Mouse (Mus musculus): Measurements from ENCODE around the gene Gm3646. TPM values are rescaled to one million over a fixed set of nuclear protein-coding genes. Genes with fewer than 3 reads are reported as not detected.
A peak's percentile ranks its signal among the peaks of the same experiment; 100 is the strongest.

Gm3646 gene
- total RNA-seq, 2 experiments from 2014 or later, result 5.8 to 9.4 TPM

DNA sequence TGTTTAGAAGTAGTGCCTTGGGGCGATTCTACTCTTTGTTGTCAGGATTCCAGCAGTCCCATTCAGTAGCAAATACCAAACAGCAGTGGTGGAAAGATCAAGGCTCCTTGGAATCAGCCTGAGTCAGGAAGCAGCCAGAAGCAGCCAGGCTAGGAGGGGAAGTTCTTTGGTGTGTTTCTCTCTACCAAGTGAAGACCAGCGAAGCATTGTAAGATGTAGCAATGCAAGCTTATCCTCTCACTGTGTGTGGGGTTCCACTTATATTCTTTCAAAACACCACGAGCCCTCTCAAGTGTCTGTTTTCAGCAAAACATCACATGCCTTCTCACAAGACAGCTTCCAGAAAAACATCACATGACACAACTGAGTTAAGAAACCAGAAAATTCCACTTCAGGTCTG is 8.4 kb downstream of the Gm3646 start:
- intact Hi-C loops (cut with DNase I), result no loop called here
- no peak for DNase-seq (ENCODE audit: low spot score)

DNA sequence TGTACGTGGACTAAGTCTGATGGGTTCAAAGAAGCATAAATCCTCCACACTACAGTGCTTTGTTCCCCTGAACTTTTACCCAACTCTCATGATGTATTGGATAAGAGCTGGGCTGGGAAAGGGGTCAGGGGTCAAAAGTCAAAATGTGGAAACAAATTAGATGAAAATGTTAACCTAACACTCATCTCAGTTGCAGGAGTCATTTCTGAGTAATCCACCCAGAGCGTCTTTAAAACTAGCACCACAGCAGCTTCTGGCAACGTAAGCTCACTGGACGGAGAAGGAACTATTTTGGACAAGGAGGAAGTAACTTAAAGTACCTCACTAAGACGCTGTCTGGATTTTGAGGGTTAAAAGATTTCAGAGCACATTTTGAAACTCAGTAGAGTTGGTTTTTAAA is 20.5 kb downstream of the Gm3646 start:
- intact Hi-C loops (cut with DNase I), result no loop called here
- DNase-seq (ENCODE audit: low spot score), result no peak

DNA sequence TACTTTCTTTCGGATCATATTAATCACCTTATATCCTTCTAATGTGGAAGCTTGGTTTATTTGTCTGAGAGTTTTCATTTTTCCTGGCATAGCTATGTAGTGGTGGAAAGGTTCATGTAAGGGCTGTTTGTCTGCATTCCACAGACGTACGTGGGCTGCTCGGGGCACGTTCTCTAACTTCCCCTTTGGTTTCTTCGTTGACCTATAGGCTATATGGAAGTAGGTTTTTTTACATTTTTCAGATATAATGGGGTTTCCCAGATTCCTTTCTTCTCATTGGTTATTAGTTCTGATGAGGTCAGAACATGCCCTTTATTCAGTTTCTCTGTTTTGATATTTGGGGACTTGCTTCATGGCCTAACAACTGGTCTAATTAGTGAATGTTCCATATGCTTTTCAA is 23.3 kb downstream of the Gm3646 start:
- intact Hi-C loops (cut with DNase I), result no loop called here

DNA sequence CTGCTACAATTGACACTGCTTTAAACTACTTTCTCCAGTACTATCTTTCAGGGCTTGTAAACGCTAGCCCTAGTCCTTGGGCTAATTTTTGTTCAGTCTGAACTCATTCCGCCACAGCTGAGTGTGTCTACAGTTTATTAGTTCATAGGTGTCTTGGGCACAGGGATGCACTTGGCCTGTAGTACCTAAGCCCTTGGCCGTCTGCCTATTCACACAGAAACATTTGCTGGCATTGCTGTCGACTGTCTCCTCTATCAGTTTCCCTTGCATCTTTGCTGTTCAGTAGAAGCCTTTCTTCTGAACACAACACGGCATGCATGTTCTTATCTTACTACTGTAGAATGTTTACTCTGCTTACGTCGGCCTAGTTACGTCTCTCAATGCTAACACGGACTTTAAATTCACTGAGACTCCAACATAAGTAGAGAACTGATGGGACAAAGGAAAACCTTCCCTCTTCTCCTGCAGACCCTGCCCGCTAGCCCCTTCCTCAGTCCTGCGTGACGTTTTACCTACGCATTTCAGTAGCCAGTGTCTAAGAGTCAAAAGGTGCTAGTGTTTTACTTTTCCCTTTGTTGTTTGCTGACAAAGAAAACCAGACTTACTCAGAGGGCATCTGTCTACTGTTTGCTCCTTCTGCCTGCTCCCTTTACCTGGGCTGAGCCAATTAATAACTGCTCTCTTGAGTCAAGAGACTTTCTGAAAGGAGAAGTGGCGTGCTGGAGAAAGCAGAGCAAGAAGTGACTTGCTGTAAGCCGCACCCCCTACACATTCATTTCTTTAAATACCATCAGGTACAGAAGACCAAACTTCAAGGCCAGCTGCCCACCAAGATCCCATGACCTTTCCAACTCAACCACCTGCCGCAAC is 25.8 kb downstream of the Gm3646 start:
- no peak for DNase-seq (ENCODE audit: low spot score)
- intact Hi-C loops (cut with DNase I), result no loop called here

More for the DNA sequence above, 23.3 kb downstream of the Gm3646 start:
- no peak for DNase-seq (ENCODE audit: low spot score)

DNA sequence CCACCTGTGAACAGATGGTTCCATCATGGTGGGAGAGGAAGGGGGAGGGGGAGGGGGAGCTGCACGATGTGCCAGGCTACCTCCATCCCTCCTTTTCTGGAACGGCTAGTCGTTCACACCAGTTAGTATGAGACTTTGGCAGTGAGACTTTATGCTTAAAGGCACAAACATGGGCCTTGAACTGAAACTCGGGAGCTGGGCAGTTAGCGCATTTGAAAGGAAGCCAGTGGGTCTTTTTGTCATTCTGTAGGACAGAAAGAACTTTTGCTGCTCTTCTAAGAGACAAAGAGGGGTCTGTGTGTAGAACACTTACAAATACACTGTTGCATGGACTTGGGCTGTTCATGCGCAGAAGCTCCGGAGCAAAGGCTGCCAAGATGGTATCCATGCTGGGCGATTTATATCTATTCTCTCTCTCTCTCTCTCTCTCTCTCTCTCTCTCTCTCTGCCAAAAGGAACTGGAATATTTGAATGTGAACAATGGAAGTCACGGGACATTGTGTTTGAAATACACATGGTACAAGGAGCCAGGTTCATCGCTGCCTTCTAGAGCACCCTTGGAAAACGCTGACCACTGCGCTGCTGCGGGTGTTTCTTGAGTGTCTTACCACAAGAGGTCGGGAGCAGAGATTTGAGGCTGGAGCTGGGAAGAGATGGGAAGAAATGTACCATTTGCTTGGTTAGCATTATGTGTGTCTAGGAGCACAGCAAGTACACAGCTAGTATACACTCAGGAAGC is 31.0 kb downstream of the Gm3646 start:
- intact Hi-C loops (cut with DNase I), result no loop called here
- DNase-seq (ENCODE audit: low spot score), result no peak

DNA sequence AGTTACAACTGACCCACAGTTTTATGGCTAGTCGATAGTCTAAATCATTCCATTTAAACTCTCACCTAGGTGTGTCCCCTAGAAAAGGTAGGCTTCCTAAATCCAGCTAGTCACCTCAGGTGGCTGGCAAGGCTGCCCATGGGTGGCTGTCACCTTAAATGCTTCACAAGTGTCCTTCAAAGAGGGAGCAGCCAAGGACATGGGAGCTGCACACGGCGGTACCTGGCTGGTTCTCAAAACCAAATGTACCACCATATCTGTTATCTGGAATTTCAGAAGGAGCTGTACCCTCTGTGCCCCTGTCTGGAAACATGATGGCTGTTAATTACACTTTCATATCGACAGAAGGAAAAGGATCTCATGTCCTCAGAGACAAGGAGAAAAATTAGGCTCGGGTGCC is 31.6 kb downstream of the Gm3646 start:
- intact Hi-C loops (cut with DNase I), result no loop called here
- no peak for DNase-seq (ENCODE audit: low spot score)

DNA sequence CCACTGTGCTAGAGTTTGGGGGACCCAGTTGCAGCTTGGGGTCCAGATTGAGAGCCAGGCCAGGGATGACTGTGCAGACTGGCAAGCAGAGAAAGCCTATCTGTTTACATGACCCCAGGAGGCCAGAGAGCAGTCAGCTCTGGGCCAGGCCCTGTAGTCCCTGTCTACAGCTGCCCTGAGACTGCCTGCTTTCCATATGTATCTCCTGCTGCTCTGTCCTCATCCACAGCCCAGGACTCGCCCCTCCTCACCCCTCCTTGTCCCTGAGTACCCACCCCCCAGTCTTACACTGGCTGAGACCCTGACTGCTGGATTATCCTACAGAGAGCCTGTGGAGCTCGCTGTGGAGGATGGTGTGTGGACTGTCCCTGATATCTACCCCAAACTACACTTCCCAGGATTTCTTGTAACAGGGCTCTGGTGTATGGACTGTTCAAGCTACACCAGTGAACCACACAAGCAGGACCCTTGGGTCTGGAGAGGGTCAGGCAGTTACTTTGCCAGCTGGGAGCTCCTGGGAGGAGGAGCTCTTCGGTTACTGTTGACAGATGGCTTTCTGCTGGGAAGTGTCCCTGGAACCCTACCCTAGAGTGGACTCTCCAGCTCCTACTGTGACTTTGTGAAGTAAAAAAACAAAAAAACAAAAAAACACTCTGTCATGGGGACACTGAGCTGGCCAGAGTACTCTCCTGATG is 32.6 kb downstream of the Gm3646 start:
- intact Hi-C loops (cut with DNase I), result no loop called here
- peak; percentile 31 for DNase-seq (ENCODE audit: low spot score)

DNA sequence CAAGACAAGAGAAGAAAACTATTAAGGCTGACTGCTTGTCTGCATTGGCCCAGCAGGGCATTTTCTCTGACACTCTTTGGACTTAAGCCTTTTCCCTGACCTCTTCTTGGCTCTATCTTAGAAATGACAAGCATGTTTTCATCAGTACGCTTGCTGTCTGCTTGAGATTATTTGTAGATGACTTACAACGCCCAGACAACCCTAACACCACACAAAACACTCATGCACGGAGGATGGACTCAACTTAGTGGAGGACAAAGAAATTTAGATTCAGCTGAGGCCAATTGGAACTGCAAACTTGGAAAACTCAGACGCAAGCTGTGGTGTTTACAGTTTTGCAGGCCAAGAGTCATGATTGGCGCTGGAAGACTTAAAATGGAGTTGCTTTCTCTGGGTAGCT is 34.7 kb downstream of the Gm3646 start:
- intact Hi-C loops (cut with DNase I), result no loop called here
- DNase-seq (ENCODE audit: low spot score), result no peak

DNA sequence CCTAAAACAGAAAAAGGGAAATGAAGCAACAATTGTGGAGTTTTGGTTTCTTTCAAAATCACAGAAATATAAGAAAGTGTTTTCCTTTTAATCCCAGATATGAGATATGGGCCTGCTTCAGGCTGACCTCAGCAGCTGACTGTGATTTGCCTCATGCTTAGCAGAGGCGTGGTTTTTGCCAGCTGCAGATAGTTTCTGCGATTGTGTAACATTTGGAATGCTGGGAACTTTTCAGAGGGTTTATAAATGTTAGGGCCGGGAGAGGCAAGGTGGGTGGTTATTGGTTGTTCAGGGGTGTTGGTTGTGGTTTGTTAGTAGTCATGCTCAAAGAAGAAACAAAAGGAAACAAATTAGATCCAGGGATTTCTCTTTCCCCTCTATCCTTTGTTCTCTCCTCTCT is 37.1 kb downstream of the Gm3646 start:
- no peak for DNase-seq (ENCODE audit: low spot score)
- intact Hi-C loops (cut with DNase I), result no loop called here

DNA sequence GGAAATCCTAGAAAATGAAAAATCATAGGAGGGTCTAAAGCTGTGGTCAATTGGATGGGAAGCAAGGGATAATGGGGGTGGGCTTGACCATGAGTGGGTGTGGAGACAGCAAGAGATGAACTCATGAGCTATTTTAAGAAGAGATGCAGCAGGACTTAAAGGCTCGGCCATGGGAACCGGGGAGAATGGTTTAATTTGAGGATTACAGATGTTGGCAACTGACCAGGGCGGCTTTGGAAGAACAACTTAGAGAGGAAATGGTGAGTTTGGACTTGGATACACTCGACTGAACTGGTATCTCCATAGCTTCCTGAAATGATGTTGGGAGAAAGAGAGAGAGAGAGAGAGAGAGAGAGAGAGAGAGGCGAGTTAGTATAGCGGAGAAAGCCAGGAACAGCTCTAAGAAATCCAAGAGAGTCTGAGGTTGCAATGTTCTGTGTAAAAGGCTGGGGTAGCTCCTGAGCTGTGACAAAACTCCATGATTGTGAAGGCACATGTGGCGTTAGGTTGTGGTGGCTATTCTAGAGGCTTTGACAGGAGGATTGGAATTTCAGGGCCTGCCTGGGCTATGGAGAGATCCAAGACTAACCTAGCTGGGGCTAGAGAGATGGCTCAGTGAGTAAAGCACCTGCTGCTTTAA is 39.2 kb downstream of the Gm3646 start:
- intact Hi-C loops (cut with DNase I), result no loop called here
- no peak for DNase-seq (ENCODE audit: low spot score)

DNA sequence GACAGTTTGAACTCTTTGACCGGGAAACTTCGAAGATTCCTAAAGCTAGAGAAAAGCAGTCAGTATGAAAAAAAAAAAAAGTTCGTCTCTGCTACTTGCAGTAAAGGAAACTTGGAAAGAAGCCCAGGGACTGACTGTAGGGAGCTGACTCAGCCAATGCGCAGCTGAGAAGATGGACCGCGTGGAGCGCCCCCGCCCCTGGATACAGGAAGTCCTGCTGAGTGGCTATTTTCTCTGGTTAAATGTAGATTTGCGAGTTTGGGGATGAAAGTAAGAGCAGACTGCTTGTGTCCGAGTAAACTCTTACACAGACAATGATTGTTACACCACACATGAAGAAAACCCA is 43.1 kb downstream of the Gm3646 start:
- intact Hi-C loops (cut with DNase I), result loop anchor here (1.0 to 5.0 kb wide), 4 partner anchors 75 to 220 kb away; partner anchors contain the start of gene Map4k4
- DNase-seq (ENCODE audit: low spot score), result peak; percentile 78

DNA sequence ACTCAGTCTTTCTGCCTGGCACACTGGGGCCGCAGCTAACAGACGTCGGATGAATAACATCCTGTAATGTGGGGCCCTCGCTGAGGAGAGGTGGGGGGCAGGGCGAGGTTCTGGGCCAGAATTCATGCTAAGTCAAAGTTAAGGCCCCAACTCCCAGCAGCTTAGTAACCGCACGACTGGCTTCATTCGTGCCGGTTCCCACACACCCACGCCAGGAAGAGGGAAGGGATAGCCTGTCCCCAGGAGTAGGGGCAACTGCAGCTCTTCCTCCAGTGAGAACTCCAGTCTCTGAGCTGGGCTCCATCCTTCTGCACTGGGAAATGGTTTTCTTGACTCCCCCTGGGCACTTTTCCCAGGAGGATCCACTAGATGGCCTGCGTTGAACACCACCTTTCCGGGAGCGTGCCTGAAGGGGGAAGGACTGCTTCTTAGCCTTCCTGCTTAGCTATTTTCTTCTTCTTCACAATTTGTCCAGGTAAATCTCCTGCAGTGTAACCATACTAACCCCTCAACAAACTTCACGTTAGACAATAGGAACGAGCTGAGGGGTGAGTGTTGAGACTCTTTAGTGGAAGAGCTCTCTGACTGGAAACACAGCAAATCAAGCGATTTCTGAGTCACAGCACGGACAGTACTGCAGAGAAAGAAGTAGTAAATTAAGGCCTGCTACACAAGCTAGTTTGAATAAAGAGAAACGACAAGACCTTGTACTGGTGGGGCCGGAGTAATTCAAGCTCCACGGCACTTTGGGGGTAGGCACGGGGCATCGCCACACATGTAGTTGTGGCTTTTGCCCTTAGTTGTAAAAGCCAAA is 43.7 kb downstream of the Gm3646 start:
- DNase-seq (ENCODE audit: low spot score), result peak; percentile 50
- intact Hi-C loops (cut with DNase I), result loop anchor here (1.0 to 5.0 kb wide), 5 partner anchors 75 to 221 kb away; partner anchors contain the start of gene Map4k4

DNA sequence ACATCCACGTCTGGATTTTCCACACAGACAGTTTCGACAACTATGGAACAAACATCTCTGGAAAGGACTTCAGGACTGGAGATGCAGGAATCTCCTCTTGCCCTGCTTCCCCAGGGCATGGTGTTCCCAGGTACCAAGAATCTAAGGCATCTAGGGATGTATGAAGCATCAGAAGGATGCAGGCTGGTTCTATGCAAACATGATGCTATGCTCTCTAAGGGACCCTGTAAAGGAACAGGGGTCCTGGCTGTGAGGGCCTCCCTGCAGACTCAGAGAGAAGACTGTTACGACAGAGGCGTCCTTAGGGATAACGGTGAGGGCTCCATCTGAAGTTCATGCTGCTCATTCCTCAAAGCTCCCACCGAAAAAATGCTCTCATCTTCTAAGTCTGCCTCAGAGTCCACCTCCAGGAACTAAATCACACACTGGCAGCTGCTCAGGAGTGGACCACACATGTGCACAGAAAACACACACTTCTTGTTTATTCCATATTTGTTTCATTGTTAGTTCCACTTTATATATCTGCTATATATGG is 44.9 kb downstream of the Gm3646 start:
- no peak for DNase-seq (ENCODE audit: low spot score)
- intact Hi-C loops (cut with DNase I), result loop anchor here (2.0 to 5.0 kb wide), 3 partner anchors 107 to 222 kb away; no protein-coding TSS in a partner anchor

DNA sequence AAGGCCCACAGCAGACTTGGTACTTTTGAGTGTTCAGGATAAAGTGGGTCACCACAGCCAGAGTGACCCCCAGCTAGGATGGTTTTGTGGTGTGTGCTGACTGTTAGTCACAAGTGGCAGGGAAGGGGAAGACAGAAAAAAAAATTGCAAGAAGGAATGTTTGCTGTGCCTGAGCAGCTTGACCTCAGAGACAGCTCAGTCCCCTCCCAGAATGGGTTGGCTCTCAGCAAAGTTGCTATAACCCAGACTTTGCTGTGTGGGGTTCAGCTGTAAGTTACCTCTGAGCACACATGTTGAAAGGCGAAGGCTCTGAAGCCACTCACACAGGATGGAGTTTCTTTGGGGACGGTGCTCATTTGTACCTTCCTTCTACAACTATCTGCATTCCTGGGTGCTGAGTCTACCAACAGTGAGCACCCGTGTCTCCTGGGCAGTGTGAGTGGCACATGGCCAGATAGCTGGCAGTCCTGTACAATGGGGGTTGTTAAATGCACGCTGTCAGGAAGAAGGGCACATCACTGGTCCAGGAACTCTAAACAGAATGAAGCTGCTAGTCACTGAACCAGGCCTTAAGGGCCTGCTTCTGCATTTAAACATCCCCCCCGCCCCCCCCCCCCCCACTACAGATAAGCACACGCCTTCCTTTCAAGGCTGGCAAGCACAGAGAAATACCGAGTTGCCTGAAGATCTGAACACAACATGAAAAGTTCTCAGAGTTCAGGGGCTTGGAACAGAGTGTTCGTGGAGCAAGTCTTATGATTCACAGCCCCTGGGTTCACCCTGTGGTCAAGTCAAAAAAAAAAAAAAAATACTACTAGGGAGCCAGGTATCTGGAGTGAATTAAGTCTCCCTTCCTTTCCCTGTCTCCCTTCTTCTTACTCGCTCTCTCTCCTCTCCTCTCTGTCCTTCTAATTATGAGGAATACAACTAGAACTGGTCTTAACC is 45.6 kb downstream of the Gm3646 start:
- intact Hi-C loops (cut with DNase I), result loop anchor here (2.0 to 5.0 kb wide), 4 partner anchors 23 to 223 kb away; no protein-coding TSS in a partner anchor
- no peak for DNase-seq (ENCODE audit: low spot score)

DNA sequence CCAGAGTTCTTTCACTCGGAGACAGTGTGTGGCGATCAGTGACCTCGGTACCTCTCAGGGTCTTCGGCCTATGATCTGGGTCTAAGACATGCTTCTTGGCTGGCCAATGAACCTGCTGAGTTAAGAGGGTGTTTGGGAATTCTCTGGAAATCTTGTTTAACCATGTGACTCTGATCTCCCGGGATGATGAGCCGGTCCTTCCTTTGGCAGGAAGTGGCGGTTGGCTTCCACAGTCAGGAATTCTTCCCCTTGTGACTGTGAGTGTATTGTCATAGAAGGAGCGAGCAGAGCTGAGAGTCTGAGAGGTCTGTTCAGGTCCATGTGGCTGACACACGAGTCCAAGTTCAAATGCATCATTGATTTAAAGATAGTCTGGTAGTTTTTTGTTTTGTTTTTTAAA is 46.9 kb downstream of the Gm3646 start:
- intact Hi-C loops (cut with DNase I), result loop anchor here (2.0 kb wide), 1 partner anchor 21 kb away; no protein-coding TSS in a partner anchor
- peak; percentile 59 for DNase-seq (ENCODE audit: low spot score)

DNA sequence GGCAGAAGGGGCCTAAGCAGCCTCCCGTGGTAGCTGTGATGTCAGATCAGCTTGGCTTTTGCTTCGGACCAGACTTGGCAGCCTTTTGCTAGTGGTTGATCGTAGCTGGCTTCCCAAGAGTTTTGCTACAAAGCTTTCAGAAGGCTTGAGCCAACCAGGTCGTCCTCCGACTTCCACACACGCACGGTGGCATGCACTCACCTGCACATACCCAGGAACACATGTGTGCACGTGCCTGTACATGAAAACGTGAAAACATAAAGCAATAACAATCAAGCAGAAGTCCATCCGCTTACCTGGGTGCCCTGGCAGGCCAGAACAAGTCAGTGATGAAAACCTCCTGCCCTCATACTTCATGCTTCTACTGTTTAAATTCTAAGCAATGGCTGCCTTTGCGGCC is 48.2 kb downstream of the Gm3646 start:
- intact Hi-C loops (cut with DNase I), result no loop called here
- no peak for DNase-seq (ENCODE audit: low spot score)

DNA sequence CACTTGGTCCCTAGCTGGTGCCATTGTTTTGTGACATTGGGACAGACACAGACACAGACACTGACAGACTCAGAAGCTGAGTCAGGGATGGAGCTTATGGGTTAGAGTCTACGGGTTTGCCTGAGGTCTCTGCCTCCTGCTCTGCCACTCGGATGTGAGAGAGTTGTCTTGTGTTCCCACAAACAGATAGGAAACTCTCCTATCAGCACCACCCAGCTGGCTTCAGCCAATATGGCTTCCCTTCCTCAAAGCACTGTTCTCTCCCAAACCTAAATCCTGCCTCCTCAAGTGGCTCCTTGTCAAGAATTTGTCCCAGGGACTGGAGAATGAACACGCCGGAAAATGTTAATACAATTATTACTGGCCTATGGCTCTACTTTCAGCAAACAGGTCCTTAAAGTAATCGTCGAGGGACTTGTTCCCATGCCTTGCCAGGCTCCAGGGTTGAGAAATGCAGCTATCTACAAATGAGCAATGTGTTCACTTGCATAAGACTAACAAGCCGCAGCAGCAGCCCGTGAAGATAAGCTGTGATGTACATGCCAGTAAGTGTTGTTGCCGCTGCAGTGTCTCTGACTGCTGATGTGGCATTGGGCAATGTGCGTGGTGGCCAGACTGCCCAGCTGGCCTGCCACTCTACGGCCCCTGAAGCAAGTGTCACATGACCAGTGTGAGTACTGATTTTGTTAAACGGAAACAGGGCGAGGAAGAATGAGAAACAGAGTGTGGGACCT is 50.7 kb downstream of the Gm3646 start:
- DNase-seq (ENCODE audit: low spot score), result peak; percentile 53
- intact Hi-C loops (cut with DNase I), result no loop called here
